Mouse (Mus musculus) thymus, postnatal 4 days (tissue): ENCODE measurements around the gene Nudt3.

ENCODE experiments used
- DNase-seq: peaks from one replicate; pipeline ENCODE4 v3.0.0; 2021

Gene Nudt3

DNA sequence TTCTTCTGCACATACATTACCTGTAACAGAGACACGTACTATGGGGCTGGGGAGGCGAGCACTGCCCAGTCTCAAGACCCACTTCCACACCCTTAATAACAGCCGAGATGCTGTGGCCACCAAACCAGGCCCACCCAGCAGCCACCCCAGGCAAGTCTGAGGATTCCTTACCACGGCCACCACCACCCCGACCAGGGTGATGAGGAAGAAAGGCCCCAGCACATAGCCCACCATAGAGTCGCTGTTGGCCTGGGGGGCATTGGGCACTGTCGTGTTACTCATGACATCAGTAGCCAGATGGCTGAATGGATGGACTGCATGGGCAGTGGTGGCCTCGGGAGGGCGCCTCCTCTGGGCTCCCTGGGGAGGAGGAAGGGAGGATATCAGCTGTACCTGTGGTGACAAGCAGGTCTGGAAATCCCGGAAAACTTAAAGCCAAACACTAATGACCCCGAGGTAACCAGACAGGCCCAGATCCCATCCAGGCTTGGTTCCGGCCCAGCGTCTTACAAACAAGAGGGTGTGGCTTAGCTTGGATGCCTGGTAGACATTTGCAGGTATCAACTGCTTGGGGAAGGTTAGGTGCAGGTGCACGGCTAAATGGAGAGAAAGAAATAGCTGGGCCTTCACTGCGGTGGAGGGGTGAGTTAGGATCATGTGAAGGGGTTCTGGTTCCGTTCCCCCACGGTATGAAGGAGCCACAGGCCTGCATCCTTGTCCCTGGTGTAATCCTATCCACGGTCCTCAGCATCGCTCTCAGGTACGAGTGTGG is 58.7 kb downstream of the Nudt3 start:
- DNase-seq: peak; percentile 57

DNA sequence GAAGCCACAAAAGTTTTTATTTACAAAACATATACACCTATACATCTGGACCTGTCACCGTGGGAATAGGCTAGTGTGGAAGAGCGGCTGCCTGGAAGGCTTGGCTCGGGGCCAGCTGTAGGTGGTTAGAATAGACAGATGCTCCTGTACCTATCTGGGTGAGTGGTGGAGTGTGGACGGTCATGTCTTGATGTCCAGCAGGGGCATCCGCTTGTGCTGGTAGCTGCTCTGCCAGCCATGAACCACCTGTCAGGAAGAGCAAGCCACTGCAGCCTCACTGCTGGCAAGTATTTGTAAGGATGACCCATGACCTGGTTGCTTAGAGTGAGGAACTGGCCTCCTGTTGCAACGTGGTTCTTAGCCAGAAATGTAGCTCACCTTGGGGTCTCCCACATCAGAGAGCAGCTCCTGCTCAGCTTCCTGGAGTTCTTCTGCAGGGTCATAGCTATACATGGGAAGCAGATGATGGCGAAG is 59.5 kb downstream of the Nudt3 start:
- no peak for DNase-seq

DNA sequence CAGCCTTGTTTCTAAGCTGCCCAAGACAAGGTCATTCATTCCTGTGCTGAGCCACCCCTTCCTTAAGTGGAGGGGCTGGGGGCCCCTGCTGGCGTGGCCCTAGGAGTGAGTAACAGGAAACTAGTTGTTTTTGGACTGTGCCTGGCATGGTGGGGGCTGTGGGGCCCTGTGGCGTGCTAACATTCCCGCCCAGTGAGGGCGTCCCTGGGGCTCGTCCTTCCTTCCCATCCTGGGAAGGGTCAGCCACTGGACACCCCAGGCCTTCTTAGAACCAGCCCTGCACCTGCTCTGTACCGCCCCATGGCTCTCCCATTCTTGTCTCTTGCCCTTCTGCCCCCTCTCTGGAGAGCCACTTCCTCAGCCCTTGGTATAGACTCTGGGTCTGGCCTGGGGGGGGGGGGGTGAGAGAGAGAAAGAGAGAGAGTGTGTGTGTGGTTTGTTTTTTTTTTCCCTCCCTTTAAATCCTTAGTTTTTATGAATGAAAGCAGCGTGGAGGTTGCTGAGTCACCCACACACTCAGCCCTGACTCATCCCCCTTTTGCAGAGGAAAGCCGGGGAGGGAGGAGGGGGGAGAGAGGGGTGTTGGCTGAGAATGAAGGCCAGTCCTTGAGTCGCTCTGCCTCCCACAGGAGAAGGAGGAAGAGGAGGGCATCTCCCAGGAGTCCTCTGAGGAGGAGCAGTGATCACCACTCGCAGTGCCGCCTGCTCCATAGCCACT is 61.3 kb downstream of the Nudt3 start:
- DNase-seq: no peak

DNA sequence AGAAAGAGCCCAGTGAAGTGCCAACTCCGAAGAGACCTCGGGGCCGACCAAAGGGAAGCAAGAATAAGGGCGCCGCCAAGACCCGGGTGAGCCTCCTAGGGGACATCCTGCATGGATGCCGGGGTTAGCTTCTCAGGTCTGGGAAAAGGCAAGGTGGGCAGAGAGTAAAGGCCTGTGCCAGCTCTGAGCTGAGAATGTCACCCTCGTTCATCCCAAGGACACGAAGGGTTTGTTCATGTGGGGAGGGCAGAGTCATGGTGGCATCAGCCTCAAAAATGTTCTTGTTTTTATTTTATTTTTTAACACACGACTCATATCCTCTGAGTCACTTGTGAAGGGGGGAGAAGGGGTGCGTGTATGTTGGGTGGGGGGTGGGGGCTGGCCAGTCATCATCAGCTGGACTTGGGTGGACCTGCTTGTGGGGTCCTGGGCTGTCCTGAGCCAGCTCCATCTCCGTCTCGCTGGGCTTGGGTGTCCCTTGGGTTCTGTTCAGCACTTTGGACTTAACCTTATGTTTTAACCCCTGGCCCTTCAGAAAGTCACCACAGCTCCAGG is 62.3 kb downstream of the Nudt3 start:
- DNase-seq: no peak

DNA sequence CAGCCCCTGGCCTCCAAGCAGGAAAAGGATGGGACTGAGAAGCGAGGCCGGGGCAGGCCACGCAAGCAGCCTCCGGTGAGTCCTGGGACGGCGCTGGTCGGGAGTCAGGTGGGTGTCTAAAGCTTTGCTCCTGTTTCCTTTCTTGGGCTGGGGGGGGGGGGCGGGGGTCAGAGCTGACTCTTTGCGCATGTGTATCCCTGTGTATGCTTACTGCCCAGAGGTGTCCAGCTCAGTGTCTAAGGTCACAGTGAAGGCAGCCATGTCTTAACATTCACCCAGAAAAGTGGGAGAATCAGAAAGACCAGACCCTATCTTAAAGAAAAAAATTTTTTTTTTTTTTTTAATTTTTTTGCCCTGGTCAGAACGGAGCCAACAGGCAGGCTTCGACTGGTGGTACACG is 63.7 kb downstream of the Nudt3 start:
- DNase-seq: no peak

DNA sequence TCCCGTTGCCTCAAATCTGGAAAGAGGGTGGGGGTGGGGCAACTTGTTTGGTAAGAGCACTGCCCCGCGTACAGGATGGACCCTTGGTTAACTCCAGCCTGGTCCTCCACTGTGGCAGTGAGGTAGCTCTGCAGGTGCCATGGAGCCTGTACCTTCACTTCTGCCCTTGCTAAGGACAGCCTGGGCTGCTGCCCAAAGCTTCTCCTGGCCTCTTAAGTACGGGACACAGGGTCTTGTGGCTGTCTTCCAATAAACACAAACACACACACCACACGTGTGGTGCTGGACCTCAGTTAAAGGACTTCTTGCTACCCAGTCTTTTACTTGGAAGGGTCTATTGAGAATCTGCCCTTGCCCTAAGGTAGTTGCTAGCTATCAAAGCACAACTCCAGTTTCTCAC is 64.5 kb downstream of the Nudt3 start:
- no peak for DNase-seq

DNA sequence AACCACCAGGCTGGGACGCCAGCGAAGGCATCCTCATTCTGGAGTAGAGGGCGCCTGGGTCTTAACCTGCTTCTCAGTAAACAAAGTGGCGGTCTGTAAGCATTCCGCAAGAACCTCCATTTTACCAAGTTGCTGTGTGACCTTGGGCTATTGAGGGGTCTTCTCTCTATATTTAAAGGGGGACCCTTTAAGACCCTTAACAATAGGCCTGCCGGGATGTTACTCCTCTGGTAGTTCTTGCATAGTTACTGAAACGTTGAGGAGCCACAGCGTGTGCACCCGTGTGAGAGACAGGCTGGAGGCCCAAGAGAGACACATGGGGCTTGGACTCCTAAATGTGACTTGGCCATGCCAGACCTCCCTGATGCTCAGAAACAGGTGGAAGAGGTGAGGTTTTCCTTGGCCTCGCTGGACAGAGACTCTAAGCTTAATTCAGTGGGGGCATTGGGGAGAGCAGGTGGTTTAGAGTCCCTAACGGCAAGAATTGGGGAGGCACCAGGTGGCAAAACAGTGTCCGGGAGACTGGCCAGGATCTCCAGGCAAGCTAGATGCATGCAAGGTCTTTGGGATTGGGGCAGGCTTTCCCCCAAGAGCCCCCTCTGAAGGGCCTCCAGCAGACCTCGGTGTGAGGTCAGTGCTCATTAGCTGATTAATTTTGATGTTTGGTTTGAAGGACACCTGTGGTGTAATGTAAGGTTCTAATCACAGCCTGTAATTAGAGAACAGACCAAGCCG is 65.2 kb downstream of the Nudt3 start:
- peak; percentile 42 for DNase-seq

DNA sequence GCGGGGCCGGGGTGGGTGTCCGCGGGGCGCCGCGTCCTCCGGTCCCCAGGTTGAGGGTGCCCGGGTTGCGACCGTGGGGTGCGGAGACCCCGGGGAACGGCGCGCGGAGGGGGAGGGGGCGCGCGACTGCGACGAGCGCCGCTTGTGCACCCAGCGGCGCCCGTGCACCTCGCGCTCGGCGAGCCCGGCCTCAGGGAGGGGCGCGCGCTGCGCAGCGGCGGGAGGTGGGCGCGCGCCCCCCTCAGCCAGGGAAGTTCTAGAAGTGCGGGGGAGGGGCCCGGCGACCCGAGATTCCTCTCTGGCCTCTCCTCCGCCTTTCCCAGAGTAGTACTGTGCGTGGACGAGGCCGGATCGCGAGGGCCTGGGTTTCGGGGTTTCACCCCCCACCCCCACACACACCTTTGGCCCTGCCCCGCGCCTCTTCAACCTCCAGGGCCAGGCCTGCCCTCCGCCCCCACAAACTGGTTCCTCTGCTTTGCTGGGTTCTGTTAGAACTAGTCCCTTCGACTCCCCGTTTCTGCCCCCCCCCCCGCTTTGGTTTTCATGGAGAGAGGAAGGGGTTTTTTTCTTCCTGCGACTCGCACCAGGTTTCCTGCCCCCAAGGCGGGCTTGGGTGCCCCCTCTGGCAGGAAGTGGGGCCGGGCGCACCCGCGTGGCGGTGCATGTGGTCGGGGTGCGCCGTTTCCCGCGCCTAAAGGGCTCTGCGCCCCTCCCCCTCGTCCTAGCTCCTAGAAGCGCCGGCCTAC is 65.9 kb downstream of the Nudt3 start:
- DNase-seq: peak; percentile 95

DNA sequence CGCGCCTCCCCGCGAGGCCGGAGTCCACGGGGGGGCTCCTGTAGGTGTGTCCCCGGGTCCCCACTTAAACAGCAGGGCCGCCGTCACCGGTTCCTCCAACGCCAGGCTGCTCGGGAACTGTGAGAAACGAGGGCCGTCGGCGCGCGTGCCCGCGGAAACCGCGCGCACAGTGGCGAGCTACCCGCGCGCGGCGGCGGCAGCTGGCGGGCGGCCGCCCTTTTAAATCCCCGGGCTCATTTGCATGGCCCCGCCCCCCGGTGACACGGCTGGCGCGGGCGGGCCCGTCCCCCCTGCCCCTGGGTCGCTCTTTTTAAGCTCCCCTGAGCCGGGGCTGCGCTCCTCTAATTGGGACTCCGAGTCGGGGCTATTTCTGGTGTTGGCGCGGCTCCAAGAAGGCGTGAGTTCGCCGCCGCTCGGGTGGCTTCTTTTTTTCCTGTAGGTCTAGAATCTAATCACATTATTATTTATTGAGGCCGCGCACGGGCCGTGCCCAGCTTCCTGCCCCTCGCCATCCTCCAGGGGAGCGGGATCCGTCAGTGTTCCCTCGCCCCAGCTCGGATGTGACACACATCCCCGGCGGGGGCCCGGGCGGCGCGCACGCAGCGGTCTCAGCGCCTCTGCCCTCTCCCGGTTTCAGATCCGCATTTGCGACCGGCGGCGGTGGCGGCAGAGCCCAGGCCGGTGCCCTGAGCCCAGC is 66.8 kb downstream of the Nudt3 start, which contains the start of gene Hmga1:
Gene Hmga1 (plus strand): TSS at position 183 of the 697 bp plus-strand sequence.
- DNase-seq: peak; percentile 98

DNA sequence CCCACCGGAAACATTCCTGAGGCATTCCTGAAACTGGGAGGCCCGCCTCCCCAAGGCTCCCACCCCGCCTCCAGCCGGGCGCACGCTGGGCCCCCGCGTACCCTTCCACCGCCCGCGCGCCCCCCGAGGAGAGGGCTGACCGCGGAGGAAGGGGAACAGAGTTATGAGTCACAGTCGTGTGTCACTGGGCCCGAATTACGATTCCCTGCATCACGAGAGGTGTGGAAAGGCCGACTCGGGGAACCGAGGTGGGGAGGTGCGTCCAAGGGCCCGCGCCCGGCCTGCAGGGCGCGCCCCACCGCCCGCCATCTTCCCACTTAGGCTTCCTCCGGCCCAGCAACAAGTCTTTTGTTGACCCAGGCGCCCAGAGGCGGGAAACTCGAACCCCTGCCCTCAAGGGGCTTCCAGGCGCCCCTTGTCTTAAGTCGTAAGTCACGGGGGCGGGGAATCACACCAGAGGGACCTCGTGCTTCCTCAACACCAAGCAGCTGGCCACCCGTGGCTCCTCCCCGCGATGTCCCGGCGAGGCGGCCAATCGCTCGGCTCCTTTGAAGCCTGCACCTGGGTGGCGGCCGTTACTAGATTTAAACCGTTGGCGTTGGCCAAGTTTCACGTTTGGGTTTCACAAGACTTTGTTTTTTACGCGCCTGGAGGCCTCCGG is 67.7 kb downstream of the Nudt3 start:
- peak; percentile 82 for DNase-seq

DNA sequence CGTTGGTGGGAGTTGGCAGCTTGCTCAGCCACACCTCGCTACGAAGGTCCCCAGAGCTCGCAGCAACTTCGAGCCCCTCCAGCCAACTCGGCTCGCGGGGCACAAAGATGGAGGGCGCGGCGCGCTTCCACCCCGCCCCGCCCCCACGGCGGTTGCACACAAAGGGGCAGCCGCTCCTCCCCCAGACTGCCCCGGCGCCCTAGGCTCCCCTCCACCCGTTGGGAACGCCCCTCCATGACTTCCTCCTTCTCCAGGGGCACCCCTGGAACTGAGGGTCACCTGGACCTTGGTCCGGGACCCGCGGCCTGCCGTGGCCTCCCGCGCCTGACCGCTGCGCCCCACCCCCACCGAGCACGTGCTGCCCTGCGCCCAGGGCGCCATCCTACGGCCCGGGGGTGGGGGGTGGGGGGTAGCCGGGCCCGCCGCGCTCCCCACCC is 68.2 kb downstream of the Nudt3 start:
- peak; percentile 90 for DNase-seq

DNA sequence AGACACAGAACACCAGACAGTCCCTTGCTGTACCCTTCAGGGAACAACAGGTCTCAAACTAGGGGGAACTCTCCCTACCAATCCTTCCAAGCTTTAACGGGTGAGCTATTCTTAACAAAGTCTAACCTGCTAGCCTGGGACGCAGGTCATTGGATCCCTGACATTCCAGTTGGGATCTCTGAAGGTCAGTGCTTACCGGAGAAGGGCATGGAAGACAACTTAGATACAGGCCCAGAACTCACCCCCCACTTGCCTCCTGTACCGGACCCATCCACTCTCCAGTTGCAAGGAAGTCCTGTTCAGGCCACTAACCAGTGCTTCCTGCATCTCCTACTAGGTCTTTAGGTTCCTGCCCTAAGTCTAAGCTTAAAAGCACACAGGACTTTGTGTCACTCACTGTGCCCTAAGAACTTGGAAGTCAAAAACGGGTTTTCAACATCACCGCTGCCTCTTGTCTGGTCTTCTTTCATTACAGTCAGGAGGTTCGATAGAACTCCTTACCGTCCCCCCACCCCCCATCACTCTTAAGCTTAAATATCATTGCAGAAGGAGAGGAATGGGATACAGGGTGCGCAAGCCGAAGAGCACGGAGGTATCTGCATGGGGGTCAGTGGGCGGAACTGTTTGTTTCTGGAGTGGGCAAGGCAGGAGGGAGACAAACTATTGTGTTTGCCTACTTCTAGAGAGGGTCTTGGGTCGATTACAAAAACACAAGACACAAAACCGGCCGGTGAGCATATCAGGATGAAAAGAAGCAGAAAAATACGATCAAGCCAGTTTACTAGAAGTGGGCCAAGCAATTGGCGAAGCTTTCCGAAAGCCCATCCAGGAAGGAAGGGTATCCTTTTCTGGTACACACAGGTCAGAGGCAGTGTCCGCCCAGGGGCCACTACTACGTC is 69.0 kb downstream of the Nudt3 start:
- peak; percentile 36 for DNase-seq

DNA sequence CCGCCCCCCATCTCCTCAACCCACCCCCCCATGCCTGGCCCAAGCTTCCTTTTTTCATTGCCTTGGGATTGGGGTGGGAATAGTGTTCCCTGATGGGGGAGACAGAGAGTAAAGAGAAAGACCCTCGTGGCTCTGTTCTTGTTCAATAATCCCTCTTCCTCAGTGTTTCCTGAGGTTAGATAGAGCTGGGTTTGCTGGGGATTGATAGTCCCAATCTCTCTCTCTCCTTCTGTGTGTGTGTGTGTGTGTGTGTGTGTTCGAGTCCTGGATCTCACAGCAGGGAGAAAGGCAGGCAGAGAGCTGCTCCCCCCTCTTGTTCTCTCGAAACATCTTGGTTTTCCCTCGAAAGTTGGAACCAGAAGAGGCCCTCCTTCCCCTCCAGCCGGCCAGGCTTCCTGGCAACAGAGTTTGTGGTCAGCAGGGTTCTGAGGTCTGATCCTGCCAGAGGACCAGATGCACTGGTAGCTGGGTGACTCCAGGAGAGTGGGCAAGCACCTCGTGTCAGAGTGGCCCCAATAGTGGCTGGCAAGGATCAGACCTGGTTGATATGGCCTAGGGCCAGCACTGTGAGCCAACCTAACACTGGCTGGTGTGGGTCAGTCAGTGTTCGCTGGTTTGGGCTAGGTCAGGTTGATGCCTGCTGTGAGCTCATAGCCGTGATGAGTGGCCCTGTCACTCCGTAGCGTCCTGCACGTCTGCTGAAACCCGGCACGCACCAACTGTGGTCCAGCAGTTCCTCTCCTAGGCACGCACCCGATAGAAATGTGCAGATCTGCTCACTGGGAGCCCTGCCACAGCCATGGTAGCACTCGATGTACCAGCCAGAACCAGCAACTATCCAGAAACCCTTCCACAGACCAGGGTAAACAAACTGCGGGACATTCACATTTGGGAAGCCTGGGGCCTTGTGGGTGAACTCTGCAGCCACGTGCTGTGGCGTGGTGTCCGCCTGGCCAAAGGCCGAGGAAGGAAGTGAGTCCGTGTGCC is 70.8 kb downstream of the Nudt3 start:
- DNase-seq: no peak

DNA sequence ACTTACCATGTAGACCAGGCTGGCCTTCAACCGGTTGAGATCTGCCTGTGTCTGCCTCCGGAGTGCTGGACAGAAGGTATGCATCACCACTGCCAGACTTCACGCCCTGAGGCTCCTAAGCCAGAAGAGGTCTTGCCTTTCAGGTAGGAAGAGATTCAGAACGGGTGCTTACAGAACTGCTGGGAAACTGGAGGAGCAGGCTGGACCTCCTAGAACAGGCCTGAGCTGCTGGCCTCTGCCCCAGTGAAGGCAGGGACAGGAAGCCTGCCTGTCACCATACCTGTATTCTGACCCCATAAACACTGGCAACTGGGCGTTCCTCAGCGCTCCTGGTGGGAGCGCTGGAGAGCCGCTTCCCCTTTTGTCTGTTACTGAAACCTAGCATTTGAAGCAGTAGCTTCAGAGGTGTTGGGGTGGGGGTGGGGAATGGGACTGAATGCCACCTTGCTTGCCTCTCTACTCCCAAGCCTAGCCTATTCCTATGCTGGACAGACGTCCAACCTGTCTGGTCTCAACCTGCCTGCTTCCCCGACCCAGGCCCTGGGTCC is 71.8 kb downstream of the Nudt3 start:
- DNase-seq: no peak

DNA sequence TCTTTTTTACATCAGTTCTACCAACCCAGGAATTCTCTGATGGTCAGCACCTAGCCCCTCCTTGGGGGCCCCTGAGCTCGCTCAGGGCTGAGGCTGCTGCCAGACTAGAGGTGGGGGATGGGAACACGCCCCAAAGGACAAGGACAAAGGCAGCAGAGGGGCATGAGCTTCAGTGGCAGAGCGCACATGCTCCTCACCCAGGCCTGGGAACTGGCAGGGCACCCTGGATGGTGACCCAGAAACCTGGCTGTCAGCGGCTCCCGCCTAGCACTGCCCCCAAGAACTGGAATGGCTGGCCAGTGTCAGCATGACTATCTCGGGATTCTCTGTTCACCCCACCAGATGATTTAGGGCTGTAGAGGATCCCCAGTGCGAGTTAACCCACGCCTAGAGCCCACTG is 74.1 kb downstream of the Nudt3 start:
- no peak for DNase-seq

DNA sequence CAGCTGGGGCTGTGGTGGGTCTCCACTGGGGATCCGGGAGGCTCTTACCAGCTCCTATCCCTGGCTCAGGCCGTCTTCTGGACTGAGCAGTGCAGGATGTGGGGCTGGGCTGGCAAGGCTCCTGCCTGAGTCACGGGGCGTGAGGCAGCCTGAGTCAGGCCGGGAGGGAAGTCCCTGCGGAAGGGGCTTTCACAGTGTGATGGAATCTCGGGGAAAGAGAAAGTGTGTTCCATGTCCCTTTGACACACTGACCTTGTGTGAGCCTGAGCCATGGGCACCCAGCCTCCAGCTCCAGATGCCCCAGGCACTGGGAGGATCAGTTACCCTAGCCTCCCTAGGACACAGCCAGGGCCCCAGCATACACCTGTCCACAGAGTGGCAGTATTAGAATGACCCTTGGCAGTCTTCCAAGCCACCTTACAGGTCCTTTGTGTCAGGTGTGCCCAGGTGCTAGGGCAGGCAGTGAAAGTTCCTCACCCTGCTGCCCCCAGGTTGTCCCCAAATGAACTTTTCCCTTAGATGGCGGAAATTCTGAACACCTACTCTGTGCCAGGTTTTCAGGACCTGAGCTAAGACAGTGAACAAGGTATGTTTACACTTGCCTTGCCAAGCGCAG is 75.9 kb downstream of the Nudt3 start:
- no peak for DNase-seq

DNA sequence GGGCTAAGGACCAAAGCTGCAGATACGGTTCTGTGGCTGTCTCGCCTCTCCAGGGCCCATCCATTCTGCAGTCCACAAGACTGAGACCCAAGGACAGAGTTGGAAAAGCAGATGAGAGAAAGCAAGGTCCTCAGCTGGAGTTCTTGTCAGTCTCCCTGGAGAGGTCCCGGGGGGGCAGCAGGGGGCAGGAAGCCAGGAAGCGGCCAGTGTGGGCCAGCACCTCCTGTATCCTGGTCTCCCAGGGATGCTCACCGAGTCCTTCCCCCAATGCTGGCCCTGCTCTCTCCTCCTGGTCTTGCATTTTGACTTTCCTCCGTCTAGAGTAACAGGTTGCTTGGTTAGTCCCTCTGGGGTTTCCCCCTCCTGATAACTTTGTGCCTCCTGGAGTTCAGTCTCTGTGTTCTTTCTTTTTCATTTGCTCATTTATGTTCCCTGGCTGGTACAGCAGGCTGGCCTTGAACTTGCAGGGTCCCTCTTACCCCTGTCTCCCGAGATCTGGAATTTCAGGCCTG is 76.7 kb downstream of the Nudt3 start:
- DNase-seq: no peak

DNA sequence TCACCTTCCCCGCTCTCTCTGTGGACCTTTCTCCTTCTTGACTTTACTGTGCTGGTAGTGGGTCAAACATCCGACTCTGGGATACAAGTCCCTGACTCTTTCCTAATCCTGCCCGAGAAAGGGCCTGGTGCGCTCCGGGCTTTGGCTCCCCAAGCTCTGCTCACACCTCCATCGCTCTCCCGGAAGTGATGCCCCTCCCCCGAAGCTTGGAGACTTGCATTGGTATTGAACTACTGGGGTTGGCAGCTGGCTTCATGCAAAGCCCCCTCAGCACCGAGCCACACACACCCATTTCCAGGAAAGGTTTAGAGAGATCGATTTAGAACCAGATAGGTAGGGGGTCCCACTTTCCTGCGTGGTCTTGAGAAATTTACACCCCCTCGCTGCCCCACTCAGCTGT is 77.3 kb downstream of the Nudt3 start:
- peak; percentile 68 for DNase-seq
